Mouse (Mus musculus): ENCODE measurements around the gene Eloa.

GRCm38 (mm10) chr4:136052534-136053246, 31.1 kb upstream of the Eloa start:
- TF ChIP-seq POLR2A (IDR thresholded peaks at IDR 0.05; ENCODE audit: insufficient read depth, low read depth, low read length), result no peak
- no peak for TF ChIP-seq CTCF (IDR thresholded peaks at IDR 0.05)

Measured in heart, adult 2 months (tissue).